Mouse (Mus musculus) thymus, adult 2 months (tissue): ENCODE results near the gene Cd70.

Experiments
- CTCF ChIP-seq: fragments of 200-500 bp; IDR thresholded peaks from 2 replicates; pipeline ENCODE4 v1.5.1; 2012; ENCODE audit warnings: mild to moderate bottlenecking, control low read depth, low read length, moderate library complexity, borderline replicate concordance; ENCODE audit not compliant: control insufficient read depth, poor library complexity, insufficient read depth; ENCODE audit errors: extremely low read depth
- POLR2A ChIP-seq: fragments of 200-500 bp; IDR thresholded peaks from 2 replicates; pipeline ENCODE4 v1.6.1; 2012; ENCODE audit warnings: mild to moderate bottlenecking, low read length, control low read depth, moderate library complexity; ENCODE audit not compliant: control insufficient read depth, poor library complexity, insufficient read depth; ENCODE audit errors: extremely low read depth

- TF ChIP-seq CTCF (no peak), POLR2A (no peak)
These were observed 24.8 kb downstream of the Cd70 start for GRCm38 (mm10) chr17:57124792-57125191.
